Mouse (Mus musculus) cortical plate, adult 2 months (tissue): ENCODE measurements around the gene Smc6.

Experiments used
- CTCF ChIP-seq: fragments of 200-500 bp; IDR thresholded peaks from 2 replicates; pipeline ENCODE4 v1.5.1; 2011; ENCODE audit warnings: mild to moderate bottlenecking, control low read depth, low read length; ENCODE audit not compliant: insufficient read depth; ENCODE audit errors: extremely low read depth
- POLR2A ChIP-seq: fragments of 200-500 bp; IDR thresholded peaks from 2 replicates; pipeline ENCODE4 v1.6.1; 2011; ENCODE audit warnings: mild to moderate bottlenecking, low read length, control low read depth; ENCODE audit not compliant: insufficient read depth; ENCODE audit errors: extremely low read depth

DNA sequence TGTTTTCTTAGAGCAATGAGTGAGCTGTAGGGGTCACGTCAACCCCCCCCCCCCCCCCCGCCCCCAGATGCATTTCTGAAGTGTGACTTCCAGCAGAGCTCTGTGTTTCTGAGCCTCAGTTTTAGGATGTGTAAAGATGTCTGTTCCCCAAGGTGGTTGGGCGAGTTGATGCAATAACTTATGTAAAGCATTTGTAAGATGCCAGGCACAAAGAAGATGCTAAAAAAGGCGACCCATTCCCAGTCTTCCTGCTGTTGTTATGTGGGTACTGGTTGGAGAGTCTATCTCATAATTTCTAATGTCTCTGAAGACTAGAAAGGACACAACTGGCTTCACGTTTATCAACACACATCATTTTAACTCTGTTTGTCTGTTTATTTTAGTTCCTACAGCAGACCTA lies 84.2 kb downstream of the Smc6 start:
- TF ChIP-seq POLR2A: no peak
- no peak for TF ChIP-seq CTCF
